Mouse (Mus musculus) bone marrow, adult 2 months (tissue): ENCODE results near the gene Pdcd4.

Experiments
- CTCF ChIP-seq: fragments of 200-500 bp; IDR thresholded peaks from 2 replicates; pipeline ENCODE4 v1.5.1; 2011; ENCODE audit warnings: low read length, control low read depth; ENCODE audit not compliant: control insufficient read depth, insufficient read depth
- POLR2A ChIP-seq: fragments of 200-500 bp; IDR thresholded peaks from 2 replicates; pipeline ENCODE4 v1.6.1; 2011; ENCODE audit warnings: low read depth, mild to moderate bottlenecking, control low read depth, low read length, borderline replicate concordance; ENCODE audit not compliant: control insufficient read depth

DNA sequence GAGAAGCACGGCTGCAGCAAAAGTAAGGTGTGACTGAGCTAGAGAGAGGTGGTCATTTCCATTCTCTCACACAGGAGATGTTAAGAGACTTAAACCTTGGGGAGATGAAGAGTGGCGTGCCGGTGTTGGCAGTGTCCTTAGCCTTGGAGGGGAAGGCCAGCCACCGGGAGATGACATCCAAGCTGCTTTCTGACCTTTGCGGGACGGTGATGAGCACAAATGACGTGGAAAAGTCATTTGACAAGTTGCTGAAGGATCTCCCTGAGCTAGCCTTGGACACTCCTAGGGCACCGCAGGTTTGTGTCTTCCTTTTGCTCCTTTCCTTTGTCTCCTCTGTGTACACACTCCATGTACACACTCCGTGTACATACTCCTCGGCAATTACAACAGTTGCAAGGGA is 27.5 kb downstream of the Pdcd4 start:
- TF ChIP-seq CTCF (no peak), POLR2A (no peak)
